Mouse (Mus musculus): ENCODE measurements around the gene Dand5.

- TF ChIP-seq POLR2A (IDR thresholded peaks at IDR 0.05; ENCODE audit: insufficient read length, low read depth) (no peak), USF1 (IDR thresholded peaks at IDR 0.05; ENCODE audit: low read depth) (no peak), E2F4 (IDR thresholded peaks at IDR 0.05; ENCODE audit: insufficient read depth) (no peak), POLR2AphosphoS2 (IDR thresholded peaks at IDR 0.05; ENCODE audit: insufficient read length, low read depth) (no peak), CEBPB (IDR thresholded peaks at IDR 0.05; ENCODE audit: insufficient read depth, poor library complexity, severe bottlenecking) (no peak)
Observed at GRCm38 (mm10) chr8:84838513-84838912, 15.9 kb upstream of the Dand5 start.
